Mouse (Mus musculus) testis, adult 2 months (tissue): Measurements from ENCODE around the gene Abl1. TPM values are rescaled to one million over a fixed set of nuclear protein-coding genes. Genes with fewer than 3 reads are reported as not detected.

Experiments
- H3K27ac ChIP-seq: fragments of 200-500 bp; 2 replicates; pipeline ENCODE4 v1.5.1; 2012; ENCODE audit warnings: low read depth, low read length; ENCODE audit not compliant: control insufficient read depth, insufficient read depth
- H3K27me3 ChIP-seq: fragments of 200-500 bp; 2 replicates; pipeline ENCODE4 v1.6.1; 2012; ENCODE audit warnings: mild to moderate bottlenecking, low read length, moderate library complexity; ENCODE audit not compliant: control insufficient read depth, insufficient read depth
- H3K36me3 ChIP-seq: fragments of 200-500 bp; 2 replicates; pipeline ENCODE4 v1.6.1; 2012; ENCODE audit warnings: mild to moderate bottlenecking, low read length; ENCODE audit not compliant: control insufficient read depth, insufficient read depth
- H3K4me1 ChIP-seq: fragments of 200-500 bp; 2 replicates; pipeline ENCODE4 v1.6.1; 2012; ENCODE audit warnings: low read length; ENCODE audit not compliant: control insufficient read depth, insufficient read depth
- H3K4me3 ChIP-seq: fragments of 200-500 bp; 2 replicates; pipeline ENCODE4 v1.5.1; 2012; ENCODE audit warnings: low read depth, mild to moderate bottlenecking, low read length, moderate library complexity, mixed read lengths; ENCODE audit not compliant: control insufficient read depth
- CTCF ChIP-seq: fragments of 200-500 bp; IDR thresholded peaks from 2 replicates; pipeline ENCODE4 v1.5.1; 2012; ENCODE audit warnings: low read depth, mild to moderate bottlenecking, inconsistent platforms, low read length, moderate library complexity; ENCODE audit not compliant: control insufficient read depth, insufficient read depth, insufficient replicate concordance
- POLR2A ChIP-seq: fragments of 200-500 bp; IDR thresholded peaks from 2 replicates; pipeline ENCODE4 v1.6.1; 2012; ENCODE audit warnings: low read depth, mild to moderate bottlenecking, inconsistent platforms, low read length, moderate library complexity; ENCODE audit not compliant: control insufficient read depth
- polyA plus RNA-seq: library from polyadenylated mRNA; depleted of rRNA; stranded (reverse); fragments of >200 nt; gene quantifications from 2 replicates; pipeline ENCODE4 v1.2.3, GENCODE M21; 2012; rRNA removed

The Abl1 gene
- polyA plus RNA-seq: 47.4 and 49.6 TPM in 2 replicates

DNA sequence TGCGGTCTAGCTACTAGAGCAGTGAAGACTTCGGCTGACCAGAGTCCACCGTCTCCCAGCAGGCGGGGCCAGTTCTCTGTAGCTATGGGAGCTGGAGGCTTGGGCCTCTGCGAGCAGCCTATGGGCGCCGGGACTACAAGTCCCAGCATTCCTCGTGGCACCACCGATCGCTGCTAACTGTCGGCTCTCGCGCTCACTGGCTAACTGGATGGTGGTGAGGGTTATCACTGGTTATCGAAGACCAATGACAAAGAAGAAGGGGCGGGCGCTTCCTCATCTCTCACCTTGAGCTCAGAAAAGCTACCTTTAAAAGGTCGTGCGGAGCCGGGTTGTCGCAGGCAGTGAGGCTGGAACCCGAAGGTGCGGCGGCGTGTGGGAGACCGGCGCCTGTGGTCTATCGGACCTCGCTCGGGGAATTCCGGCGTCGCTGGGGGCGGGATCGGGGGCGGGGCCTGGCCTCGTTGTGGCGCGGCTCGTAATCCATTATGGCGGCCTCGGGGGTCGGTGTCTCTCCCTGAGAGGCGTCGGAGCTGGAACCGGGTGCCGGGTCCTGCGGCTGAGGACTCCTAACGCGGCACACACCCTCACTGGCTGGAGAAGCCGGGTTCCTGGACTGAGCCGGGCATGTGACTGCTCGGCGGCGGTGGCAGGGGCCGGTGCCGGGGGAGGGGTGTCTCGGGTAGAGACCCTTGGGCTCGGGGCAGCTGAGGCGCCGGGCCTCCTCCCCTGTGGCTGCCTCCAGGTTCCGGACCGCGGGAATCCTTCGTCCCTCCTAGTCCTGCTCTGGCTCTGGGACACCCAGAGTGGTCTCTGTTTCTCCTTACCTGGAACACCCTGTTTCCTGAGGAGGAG lies at the start of gene Abl1:
Abl1 (plus strand) TSS at position 303 of the 852 bp plus-strand sequence.
- Histone ChIP-seq H3K36me3 (peaks cover 1% of the 10 kb centered on the region; the same call in 1 of the 2 replicates), H3K27ac (peak within 1 kb of the TSS; percentile 99), H3K4me3 (peak within 1 kb of the TSS; percentile 96), H3K27me3 (no peaks in the 10 kb centered on the region), H3K4me1 (peaks cover 4% of the 10 kb centered on the region)
- TF ChIP-seq POLR2A (peak; percentile 83), CTCF (no peak)

DNA sequence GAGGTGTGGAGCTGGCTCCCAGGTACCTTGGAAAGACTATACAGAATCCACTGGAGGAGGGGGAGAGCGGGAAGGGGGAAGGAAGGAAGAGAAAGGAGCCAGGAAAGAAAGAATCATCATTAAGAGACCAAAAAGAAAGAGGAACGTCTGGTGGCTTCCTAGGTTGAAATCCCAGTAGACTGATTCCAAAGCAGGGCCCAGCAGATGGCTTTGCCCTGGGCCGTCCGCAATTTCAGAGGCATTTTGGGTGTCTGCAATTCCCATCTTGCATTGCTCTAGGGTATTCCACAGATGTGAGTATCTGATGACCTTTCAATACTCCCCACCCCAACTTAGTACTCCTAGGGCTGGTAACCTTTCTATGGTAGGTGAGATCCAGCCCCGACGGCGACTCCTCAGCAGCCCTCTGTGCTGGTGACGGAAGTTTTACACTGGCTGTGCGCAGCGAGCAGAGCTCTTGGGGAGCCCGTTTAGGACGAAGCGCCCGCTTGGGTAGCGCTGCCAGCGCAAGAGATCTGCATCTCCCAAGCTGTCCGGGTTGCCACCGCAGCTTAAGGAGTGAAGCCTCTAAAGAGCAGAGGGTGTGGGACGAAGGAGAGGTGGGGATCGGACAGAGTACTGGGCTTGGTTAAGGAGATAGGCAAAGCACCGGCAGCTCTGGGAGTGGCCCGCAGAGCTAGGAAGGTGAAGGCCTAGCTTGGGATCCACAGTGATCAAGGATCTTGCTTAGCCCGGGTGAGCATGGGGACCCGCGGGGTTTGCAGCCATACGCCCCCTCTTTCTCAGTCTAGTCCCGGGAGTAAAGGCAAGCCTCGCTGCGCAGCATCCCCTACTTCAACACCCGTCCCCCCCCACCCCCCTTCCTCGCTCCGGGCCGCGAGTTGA lies 49.4 kb upstream of the Abl1 start:
- Histone ChIP-seq H3K36me3 (no peaks in the 10 kb centered on the region), H3K27me3 (peaks cover 12% of the 10 kb centered on the region), H3K27ac (no peak overlapping the region), H3K4me1 (peaks cover 18% of the 10 kb centered on the region), H3K4me3 (no peak overlapping the region)
- TF ChIP-seq POLR2A (no peak), CTCF (no peak)

DNA sequence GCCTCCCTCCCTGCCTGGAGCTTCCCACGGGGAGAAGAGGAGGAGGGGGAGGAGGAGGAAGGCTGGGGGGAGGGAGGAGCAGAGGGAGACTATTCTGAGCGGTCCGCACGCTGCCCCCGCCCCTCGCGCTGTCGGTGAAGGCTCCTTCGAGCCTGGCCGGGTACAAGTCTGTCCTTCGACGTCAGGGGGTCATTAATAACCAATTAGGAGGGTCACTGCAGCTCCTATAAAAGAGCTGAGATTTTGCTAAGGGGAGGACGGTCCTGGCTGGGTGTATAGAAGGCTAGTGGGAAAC lies 48.8 kb upstream of the Abl1 start:
- Histone ChIP-seq H3K27me3 (peaks cover 12% of the 10 kb centered on the region), H3K36me3 (no peaks in the 10 kb centered on the region), H3K4me3 (no peak overlapping the region), H3K4me1 (peaks cover 18% of the 10 kb centered on the region), H3K27ac (no peak overlapping the region)
- no peak for TF ChIP-seq CTCF
- no peak for TF ChIP-seq POLR2A

GRCm38 (mm10) chr2:31639901-31640608 lies 48.1 kb upstream of the Abl1 start, which contains the start of gene Prdm12:
Gene Prdm12 (plus strand): TSS chr2:31640037.
- TF ChIP-seq POLR2A (no peak), CTCF (no peak)
- Histone ChIP-seq H3K36me3 (no peaks in the 10 kb centered on the region), H3K4me1 (peaks cover 18% of the 10 kb centered on the region), H3K27me3 (peaks cover 12% of the 10 kb centered on the region), H3K4me3 (no peak within 1 kb of the TSS), H3K27ac (no peak within 1 kb of the TSS)

GRCm38 (mm10) chr2:31640609-31641507 lies 47.3 kb upstream of the Abl1 start:
- Histone ChIP-seq H3K4me1 (peaks cover 18% of the 10 kb centered on the region), H3K27me3 (peaks cover 12% of the 10 kb centered on the region), H3K27ac (no peak overlapping the region), H3K36me3 (no peaks in the 10 kb centered on the region), H3K4me3 (no peak overlapping the region; the same call in 1 of the 2 replicates)
- TF ChIP-seq CTCF (no peak), POLR2A (no peak)

- Histone ChIP-seq H3K4me3 (no peak overlapping the region), H3K4me1 (peaks cover 12% of the 10 kb centered on the region), H3K27me3 (peaks cover 10% of the 10 kb centered on the region), H3K27ac (no peak overlapping the region), H3K36me3 (no peaks in the 10 kb centered on the region)
- TF ChIP-seq CTCF (no peak), POLR2A (no peak)
These were observed 46.7 kb upstream of the Abl1 start for GRCm38 (mm10) chr2:31641508-31641830.
